Mouse (Mus musculus) spleen, adult 18-20 months (tissue): ENCODE measurements at regions not wholly inside any gene's neighbourhood (a gene's known extent, or its start where the extent isn't known, plus 50 kb on each side); places are given as distances from the start of the nearest gene placed in this dataset.

Source experiments
- DNase-seq, 2 experiments: peaks; one replicate each; pipeline ENCODE4 v3.0.0; 2022; ENCODE audit warnings: mixed read lengths in 2 of 2

GRCm38 (mm10) chr15:95714408-95714807 lies 58.6 kb upstream of the Dbx2 start:
- DNase-seq = no peak

DNA sequence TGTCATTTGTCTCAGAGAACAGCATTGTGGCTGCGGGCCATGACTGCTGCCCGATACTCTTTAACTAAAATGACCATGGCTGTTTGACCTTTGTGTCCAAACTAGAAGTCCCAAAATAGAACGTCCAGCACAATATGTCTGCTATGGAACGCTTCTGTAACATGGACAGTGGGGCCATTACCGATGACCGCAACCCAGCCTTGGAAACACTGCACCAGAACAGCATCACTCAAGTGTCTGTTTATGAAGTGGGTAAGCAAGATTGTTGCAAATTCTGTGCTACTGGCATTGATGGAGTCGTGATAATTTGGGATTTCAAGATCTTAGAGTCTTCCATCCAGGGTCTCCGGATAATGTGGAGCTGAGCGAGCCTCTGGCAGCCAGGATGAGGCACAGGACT lies 60.2 kb upstream of the Dbx2 start:
- DNase-seq = no peak

GRCm38 (mm10) chr15:95723699-95724098 lies 66.9 kb upstream of the Ano6 start:
- peak in 1 of 2 experiments; percentile 13 for DNase-seq

DNA sequence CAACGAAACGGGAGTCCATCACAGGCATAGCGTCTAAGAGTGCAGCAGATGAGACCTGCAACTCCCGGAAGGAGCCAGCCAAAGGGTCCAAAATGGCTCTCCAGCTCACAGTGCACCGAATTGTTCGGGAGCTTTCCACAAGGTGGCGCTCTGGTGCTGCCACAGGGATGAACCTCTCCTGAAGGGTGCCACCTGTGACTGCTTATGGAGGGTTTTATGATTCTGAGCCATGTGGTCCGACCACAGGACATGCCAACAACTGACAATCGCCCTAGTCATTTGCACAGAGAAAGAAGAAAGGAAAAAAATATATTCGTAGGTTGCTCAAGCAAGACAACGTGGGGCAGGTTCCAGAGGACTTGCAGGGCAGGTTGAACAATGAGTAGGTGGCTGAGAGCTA lies 64.8 kb upstream of the Ano6 start:
- peak; percentile 13 to 46 for DNase-seq

GRCm38 (mm10) chr15:95726516-95726915 lies 64.1 kb upstream of the Ano6 start:
- no peak for DNase-seq

GRCm38 (mm10) chr15:95735746-95736145 lies 54.9 kb upstream of the Ano6 start:
- no peak for DNase-seq
